Mouse (Mus musculus) kidney, embryonic 14.5 days (tissue): ENCODE measurements at regions not wholly inside any gene's neighbourhood (a gene's known extent, or its start where the extent isn't known, plus 50 kb on each side); places are given as distances from the start of the nearest gene placed in this dataset.

Source experiments
- ATAC-seq: fragments of 200-750 bp; cut with Nextera tagmentation; 2 replicates; pipeline ENCODE4 v1.8.0; 2017; ENCODE audit warnings: moderate number of reproducible peaks, mild to moderate bottlenecking, moderate TSS enrichment, moderate library complexity; ENCODE audit not compliant: low FRiP score, low TSS enrichment
- H3K27ac ChIP-seq: fragments of 300-500 bp; sonication (generic); 2 replicates; pipeline ENCODE4 v1.5.1; 2014; ENCODE audit warnings: low read depth, mild to moderate bottlenecking, low read length, moderate library complexity, mixed read lengths
- H3K27me3 ChIP-seq: fragments of 300-500 bp; sonication (generic); 2 replicates; pipeline ENCODE4 v1.6.1; 2014; ENCODE audit warnings: mild to moderate bottlenecking, low read length; ENCODE audit not compliant: control insufficient read depth, insufficient read depth
- H3K36me3 ChIP-seq: fragments of 300-500 bp; sonication (generic); 2 replicates; pipeline ENCODE4 v1.6.1; 2014; ENCODE audit warnings: low read length, mixed read lengths; ENCODE audit not compliant: control insufficient read depth, insufficient read depth
- H3K4me1 ChIP-seq: fragments of 300-500 bp; sonication (generic); 2 replicates; pipeline ENCODE4 v1.6.1; 2014; ENCODE audit warnings: low read length, mixed read lengths; ENCODE audit not compliant: control insufficient read depth, insufficient read depth
- H3K4me2 ChIP-seq: fragments of 300-500 bp; sonication (generic); replicated peaks from 2 replicates; pipeline ENCODE4 v1.6.1; 2014; ENCODE audit warnings: low read depth, mild to moderate bottlenecking, low read length
- H3K4me3 ChIP-seq: fragments of 300-500 bp; sonication (generic); 2 replicates; pipeline ENCODE4 v1.5.1; 2014; ENCODE audit warnings: mild to moderate bottlenecking, low read length
- H3K9ac ChIP-seq: fragments of 300-500 bp; sonication (generic); 2 replicates; pipeline ENCODE4 v1.6.1; 2014; ENCODE audit warnings: low read depth, mild to moderate bottlenecking, low read length, moderate library complexity
- H3K9me3 ChIP-seq: fragments of 300-500 bp; sonication (generic); 2 replicates; pipeline ENCODE4 v1.6.1; 2016; ENCODE audit warnings: low read length; ENCODE audit not compliant: control insufficient read depth
- WGBS: fragments of 180-500 bp; shearing (Covaris S2); extraction: QIAGEN DNeasy Blood & Tissue Kit; methylation state at CpG from one replicate; pipeline ENCODE4 v1.1.7; 2014; 5-methylcytosine and 5-hydroxymethylcytosine counted together

- no peak overlapping the region for H3K9ac ChIP-seq
- no peaks in the 10 kb centered on the region for H3K27me3 ChIP-seq
- H3K4me1 ChIP-seq, result no peaks in the 10 kb centered on the region
- no peaks in the 10 kb centered on the region for H3K9me3 ChIP-seq
- no peak for ATAC-seq
- no peak overlapping the region for H3K4me3 ChIP-seq
- H3K4me2 ChIP-seq, result no peak overlapping the region
- H3K36me3 ChIP-seq, result no peaks in the 10 kb centered on the region
- WGBS, result 90% methylated on average over 9 of the region's 9 CpGs
- H3K27ac ChIP-seq, result no peak overlapping the region
Measured at GRCm38 (mm10) chr2:149748240-149748822, 80.7 kb upstream of the Syndig1 start.

GRCm38 (mm10) chr2:149759151-149759550, 69.9 kb upstream of the Syndig1 start:
- Histone ChIP-seq H3K4me2 (no peak overlapping the region), H3K4me3 (no peak overlapping the region), H3K27ac (no peak overlapping the region), H3K9ac (no peak overlapping the region), H3K9me3 (no peaks in the 10 kb centered on the region), H3K4me1 (no peaks in the 10 kb centered on the region), H3K27me3 (no peaks in the 10 kb centered on the region), H3K36me3 (no peaks in the 10 kb centered on the region)
- no peak for ATAC-seq
- WGBS, result 77% methylated on average over 4 of the region's 4 CpGs

- 32% methylated on average over 1 of the region's 1 CpGs for WGBS
- no peak overlapping the region for H3K4me2 ChIP-seq
- H3K4me1 ChIP-seq, result no peaks in the 10 kb centered on the region
- H3K4me3 ChIP-seq, result no peak overlapping the region
- no peaks in the 10 kb centered on the region for H3K36me3 ChIP-seq
- H3K27ac ChIP-seq, result no peak overlapping the region
- peak; percentile 57; the same call in 1 of the 2 replicates for ATAC-seq
- no peak overlapping the region for H3K9ac ChIP-seq
- no peaks in the 10 kb centered on the region for H3K27me3 ChIP-seq
- H3K9me3 ChIP-seq, result no peaks in the 10 kb centered on the region
Measured at GRCm38 (mm10) chr2:149763864-149764263, 65.1 kb upstream of the Syndig1 start.

GRCm38 (mm10) chr2:149768027-149768426, 61.0 kb upstream of the Syndig1 start:
- 88% methylated on average over 1 of the region's 1 CpGs for WGBS
- Histone ChIP-seq H3K27ac (no peak overlapping the region), H3K4me2 (no peak overlapping the region), H3K36me3 (no peaks in the 10 kb centered on the region), H3K9me3 (no peaks in the 10 kb centered on the region), H3K9ac (no peak overlapping the region), H3K27me3 (no peaks in the 10 kb centered on the region), H3K4me1 (no peaks in the 10 kb centered on the region), H3K4me3 (no peak overlapping the region)
- ATAC-seq, result no peak

GRCm38 (mm10) chr2:149768551-149768950, 60.5 kb upstream of the Syndig1 start:
- ATAC-seq, result no peak
- H3K27ac ChIP-seq, result no peak overlapping the region
- no peaks in the 10 kb centered on the region for H3K27me3 ChIP-seq
- no peak overlapping the region for H3K9ac ChIP-seq
- 74% methylated on average over 2 of the region's 2 CpGs for WGBS
- no peak overlapping the region for H3K4me3 ChIP-seq
- H3K9me3 ChIP-seq, result no peaks in the 10 kb centered on the region
- no peaks in the 10 kb centered on the region for H3K36me3 ChIP-seq
- no peaks in the 10 kb centered on the region for H3K4me1 ChIP-seq
- H3K4me2 ChIP-seq, result no peak overlapping the region

GRCm38 (mm10) chr2:149777316-149777715, 51.7 kb upstream of the Syndig1 start:
- no peak overlapping the region for H3K9ac ChIP-seq
- H3K4me2 ChIP-seq, result no peak overlapping the region
- no peak overlapping the region for H3K27ac ChIP-seq
- no peaks in the 10 kb centered on the region for H3K4me1 ChIP-seq
- WGBS, result 82% methylated on average over 3 of the region's 3 CpGs
- no peaks in the 10 kb centered on the region for H3K36me3 ChIP-seq
- H3K4me3 ChIP-seq, result no peak overlapping the region
- no peaks in the 10 kb centered on the region for H3K27me3 ChIP-seq
- ATAC-seq, result no peak
- no peaks in the 10 kb centered on the region for H3K9me3 ChIP-seq
